Mouse (Mus musculus): ENCODE measurements around the gene Ddah1.

Ddah1 gene

DNA sequence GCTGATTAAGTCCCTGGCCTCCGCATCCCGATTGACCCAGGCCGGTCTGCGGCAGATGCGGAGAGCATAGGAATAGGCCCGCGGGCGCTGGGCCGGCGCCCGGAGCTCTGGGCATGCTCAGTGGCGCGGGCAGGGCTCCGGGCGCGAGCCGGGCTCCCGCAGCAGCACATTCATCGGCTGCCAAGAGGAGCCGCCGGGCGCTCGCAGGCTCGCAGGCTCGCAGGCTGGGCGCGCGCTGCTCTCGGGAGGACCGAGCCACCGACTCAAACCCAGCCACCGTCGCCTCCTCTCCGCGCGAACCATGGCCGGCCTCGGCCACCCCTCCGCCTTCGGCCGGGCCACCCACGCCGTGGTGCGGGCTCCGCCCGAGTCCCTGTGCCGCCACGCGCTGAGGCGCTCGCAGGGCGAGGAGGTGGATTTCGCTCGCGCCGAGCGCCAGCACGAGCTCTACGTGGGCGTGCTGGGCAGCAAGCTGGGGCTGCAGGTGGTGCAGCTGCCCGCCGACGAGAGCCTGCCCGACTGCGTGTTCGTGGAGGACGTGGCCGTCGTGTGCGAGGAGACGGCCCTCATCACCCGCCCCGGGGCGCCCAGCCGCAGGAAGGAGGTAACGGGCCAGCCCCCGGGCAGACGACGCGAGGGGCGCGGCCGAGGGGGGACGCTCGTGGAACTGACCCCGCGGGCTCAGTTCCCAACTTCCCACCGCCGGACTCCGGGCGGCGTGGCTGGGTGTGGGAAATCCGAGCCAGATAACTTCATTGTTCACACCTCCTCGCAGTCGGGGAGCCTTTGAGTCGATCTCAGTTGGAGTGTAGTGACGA is at the start of gene Ddah1:
Gene Ddah1 (plus strand): TSS at position 115 of the 818 bp plus-strand sequence.
- peak; percentile 68 for DNase-seq

DNA sequence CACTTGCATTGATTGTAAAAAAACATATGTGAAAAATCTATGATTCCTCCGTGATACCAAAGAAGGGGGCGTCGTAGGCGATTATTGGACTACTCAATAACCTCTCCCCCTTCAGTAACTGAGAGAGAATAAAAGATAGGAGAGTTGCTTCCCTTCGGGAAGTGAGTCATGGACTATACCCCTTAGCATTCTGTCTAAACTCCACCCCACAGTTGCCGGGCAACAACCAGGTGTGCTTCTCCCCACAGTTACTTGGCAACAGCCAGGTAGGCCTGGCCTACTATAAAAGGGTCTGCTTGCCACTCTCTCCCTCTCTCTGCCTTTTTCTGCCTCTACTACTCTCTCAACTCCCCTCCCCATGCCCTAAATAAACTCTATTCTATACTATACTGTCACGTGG is 42.6 kb upstream of the Ddah1 start:
- DNase-seq: no peak

DNA sequence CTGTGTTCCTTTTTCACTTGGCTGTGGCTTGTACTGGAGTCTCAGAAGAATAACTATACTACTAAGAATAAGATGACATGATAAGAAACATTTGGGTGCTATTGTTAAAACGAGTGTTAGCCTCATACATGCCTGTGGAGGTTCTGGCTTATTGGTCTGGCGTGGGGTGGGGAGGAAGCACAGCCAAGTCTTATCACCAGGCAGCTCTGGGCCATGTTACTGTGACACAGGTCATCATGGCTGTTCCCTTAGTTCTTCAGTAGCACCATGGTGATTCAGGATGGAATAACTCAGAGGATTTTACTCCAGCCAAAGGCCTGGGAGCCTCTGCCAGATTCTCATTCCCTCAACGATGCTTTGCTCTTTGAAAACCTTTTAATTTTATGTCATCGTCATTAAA is 38.8 kb upstream of the Ddah1 start:
- no peak for DNase-seq

DNA sequence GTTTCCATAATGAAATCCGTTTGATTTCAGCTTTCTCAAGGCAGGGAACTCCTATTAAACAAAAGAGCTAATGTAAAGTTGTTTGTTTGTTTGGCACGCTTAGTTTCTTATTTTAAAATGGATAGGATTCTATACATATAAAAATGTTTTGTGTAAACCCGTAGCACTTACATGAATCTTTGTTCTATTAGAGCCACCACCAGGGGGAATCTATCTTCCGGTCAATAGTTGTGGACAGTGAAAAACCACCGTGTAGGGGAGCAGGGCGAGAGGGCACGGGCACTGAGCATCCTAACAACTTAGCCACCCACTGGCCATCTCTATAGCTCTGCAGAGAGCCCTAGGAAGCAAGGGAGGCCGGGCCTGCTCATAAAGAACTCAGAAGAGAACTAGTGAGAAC is 33.4 kb upstream of the Ddah1 start:
- DNase-seq: no peak

DNA sequence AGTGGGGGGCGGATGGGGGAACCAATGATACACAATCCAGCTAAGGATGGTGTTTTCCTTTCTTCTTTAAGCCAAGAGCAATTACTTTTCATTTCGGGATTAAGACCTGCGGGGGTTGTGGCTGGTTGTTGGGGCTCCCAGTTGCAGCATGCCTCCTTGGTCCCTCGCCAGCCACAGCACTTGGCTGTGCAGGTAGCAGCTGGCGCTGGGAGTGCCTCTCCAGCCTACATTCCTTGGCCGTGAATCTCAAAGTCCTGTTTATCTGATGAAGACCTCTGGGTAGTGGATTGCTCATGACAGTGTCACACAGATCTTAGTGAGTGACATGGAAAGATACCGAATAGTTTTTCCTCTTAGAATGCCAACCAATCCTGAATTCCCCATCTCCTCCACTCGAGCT is 30.1 kb upstream of the Ddah1 start:
- no peak for DNase-seq

DNA sequence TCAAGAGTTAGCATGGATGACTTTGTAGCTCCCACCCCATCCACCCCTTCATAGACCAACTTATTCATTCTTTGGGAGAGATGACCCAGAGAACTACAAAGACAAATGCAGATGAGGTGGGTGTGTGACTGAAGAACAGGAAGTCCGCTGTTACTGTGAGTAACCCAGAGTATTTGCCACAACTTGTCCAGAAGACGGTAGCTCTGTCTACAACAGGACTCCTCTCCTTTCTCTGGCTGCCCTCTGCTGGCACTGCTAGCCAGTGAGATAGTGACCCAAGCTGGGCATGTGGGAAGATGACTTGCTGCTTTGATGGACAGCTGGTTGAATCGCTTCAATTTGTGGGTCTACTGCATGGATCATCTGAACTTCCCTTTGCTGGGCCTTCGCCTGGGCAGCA is 28.9 kb upstream of the Ddah1 start:
- DNase-seq: peak; percentile 21

DNA sequence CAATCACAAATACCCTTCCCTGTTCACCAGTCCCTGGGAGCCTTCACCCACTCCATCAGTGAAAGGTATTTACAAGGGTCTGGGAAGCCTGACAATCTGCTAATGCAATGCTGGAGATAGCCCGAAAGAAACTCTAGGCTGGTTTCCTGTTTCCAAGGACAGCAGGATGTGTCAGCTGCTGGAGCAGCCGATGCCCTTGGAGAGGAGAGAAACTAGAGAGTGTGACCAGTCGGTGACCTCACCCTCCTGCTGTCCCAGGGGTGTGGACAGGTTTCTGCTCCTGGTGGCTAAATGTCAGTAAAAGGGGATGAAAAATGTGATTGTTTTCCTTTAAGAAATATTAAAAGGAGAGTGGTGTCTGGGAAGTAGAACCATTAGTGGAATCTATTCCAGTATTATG is 28.4 kb upstream of the Ddah1 start:
- DNase-seq: no peak

DNA sequence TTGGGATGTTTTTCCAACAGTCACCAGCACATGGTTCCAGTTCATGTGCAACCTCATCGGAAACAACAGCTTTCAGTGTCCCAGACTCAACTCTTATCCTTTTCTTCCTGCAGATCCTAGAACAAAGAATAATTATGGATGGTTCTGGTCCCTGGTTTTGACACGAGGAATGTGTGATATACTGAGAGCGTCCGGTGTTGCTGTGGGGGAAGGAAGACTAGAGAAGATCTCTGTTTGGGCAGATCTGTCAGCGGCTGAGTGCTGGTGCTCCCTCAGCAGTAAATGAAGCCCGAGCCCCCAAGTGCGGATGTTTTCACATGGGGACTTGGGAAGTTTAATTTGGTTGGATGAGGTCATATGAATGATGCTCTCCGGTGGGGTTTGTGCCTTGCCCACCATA is 23.6 kb upstream of the Ddah1 start:
- DNase-seq: no peak

DNA sequence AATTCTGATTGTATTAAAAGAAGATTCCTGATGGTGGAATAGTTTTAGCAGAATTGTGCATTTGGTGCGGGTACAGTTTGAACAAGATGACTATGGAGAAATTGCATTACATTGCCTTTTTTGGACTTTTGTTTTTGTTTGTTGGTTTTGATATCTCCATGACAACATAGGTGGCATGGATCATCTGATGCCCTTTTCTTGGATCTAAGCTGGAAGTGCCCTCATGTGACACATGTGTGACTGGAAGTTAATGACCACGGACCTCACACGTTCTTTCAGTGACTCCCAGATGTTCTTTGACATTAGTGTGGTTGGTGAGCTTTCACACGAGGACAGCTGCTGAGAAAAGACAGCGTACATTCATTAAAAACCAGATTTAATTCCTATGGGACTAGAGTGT is 21.9 kb upstream of the Ddah1 start:
- DNase-seq: no peak

DNA sequence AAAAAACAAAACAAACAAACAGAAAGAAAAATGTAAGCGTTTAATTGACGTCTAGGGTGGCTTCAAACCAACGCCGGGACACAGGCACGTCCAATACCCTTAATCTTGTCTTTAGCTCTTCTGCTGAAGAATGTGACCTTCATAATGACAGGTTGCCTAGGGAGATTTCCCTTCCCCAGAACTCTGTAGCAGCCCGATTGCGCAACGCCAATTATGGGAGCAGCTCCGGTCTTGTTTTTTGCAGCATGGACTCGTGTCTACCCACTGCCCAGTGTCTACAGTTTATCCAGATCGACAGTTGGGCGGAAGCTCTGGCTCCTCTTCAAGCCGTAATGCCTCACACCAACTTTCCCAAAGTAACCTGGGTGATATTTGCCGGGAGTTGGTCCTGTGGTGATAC is 19.8 kb upstream of the Ddah1 start:
- DNase-seq: no peak

DNA sequence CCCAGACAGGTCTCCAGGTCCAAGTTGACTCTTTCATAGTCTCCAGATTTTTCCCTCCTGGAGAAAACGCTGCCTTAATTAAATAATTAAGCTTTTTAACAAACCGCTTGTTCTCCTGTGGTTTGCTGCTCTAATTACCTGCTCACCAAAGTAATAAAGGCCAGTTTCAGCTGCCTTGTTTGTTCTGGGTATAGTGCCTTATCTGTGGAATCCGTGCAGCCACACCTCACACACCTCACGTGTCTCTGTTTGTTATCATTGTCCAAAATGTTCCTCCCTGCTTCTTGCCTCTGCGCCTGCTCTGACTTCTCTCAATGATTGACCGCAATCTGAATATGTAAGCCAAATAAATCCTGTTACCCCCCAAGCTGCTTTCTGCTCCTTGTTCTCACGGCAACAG is 18.6 kb upstream of the Ddah1 start:
- DNase-seq: no peak

DNA sequence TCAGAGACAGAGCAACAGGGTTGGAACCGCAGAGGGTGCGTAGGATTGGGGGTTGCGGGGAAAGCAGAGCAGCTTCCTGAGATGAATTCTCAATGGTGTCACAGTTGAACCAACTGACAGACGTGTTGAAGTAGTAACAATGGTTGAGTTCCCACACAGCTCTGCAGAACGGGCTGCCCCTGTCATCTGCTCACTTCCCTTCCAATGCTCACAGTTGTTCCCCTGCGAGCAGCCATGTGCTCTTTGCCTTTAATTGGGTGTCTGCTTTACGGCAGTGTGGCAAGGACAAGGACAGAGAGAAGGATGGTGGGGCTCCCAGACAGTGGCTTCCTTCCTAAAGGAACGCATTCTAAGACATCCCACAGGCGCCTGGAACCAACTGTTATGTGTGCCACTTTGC is 15.4 kb upstream of the Ddah1 start:
- no peak for DNase-seq

DNA sequence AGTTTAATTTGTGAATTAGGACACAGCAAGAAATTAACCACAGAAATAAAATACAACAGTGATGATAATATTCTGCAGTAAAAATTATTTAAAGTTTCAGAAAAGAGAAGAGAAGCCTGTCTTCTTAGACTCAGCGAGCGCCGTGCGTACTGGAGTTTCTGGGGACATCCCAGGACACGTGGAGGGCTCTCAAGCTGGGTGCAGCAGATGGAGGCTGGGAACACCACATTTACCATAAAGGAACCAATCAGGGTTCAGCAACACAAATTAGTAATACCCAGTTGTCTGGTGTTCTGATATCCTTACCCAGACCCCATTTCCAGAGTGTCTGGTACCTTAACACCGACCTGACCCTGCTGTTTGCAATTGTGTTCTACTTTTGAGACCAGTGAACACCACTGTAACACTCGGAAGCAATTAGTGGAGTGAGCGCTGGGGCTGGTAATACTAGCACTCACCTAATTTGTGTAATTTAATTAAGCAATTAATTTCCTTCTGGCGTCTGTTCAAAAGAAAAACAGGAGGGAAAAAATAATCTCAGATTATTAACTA is 14.9 kb upstream of the Ddah1 start:
- DNase-seq: no peak

DNA sequence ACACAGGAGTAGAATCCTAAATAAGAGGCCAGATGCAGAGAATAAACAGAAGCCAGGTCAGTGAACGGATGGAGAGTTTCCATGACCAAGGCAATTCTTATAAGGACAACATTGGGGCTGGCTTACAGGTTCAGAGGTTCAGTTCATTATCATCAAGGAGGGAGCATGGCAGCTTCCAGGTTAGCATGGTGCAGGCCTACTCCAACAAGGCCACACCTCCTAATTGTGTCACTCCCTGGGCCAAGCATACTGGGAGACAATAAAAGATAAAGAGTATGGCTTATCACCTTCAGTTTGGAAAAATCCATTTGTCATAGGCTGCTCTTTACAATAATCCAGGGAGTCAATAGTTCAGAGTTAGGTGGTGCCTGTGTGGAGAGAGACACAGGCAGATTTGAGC is 9.8 kb upstream of the Ddah1 start:
- DNase-seq: no peak

DNA sequence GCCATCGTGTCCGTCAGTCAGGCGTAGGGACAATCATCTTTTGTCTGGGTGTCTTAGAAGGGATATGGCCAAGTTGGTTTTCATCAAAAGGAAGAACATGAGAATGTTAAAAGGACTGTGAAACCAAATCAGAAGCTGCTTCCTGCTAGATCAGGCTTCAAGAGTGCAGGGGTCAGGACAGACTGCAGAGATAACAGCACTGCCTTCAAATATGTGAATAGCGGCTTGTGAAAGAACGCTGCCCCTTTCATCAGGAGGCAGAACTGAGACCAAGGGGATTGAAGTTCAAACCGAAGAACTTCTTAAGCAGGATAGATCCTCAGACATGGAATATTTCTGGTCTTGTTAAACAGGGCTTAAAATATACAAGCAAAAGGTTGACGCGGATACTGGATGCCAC is 2.0 kb upstream of the Ddah1 start:
- no peak for DNase-seq

DNA sequence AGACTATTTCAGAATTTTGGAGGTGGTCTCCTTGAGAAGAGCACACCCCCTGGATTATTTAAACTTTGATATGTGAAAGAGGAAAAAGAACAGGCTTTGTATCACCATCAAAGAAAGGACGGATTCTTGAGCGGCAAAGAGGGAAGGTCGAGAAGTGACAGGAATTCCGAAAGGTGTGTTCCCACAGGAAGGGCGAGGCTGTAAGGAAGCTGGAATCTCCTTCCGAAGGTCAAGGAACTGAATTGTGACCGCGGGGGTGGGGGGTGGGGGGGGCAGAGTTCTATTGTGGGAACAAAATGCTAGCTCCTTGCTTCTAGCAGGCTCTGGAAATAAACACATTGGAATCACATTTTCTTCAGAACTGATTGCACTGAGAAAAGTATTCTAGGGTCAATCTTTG is 1.3 kb upstream of the Ddah1 start:
- no peak for DNase-seq

DNA sequence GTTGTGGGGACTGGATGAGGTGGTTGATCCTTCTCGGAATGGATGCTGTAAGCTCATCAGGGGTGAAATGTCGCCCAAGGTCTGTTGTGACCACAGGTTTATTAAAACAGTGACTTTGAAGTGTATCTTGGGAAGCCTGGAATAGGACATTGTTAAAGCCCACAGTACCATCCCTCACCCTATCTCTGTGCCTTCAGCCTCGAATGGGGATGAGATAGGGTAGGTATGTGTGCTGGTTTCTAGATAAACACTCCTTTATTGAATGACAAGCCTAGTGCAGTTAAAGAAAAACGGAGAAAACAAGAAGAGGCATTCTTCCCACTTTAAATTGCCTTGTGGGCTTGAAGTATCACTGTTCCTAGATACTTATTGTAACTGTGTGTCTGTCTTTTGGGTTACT is 631 bp upstream of the Ddah1 start:
- DNase-seq: no peak

DNA sequence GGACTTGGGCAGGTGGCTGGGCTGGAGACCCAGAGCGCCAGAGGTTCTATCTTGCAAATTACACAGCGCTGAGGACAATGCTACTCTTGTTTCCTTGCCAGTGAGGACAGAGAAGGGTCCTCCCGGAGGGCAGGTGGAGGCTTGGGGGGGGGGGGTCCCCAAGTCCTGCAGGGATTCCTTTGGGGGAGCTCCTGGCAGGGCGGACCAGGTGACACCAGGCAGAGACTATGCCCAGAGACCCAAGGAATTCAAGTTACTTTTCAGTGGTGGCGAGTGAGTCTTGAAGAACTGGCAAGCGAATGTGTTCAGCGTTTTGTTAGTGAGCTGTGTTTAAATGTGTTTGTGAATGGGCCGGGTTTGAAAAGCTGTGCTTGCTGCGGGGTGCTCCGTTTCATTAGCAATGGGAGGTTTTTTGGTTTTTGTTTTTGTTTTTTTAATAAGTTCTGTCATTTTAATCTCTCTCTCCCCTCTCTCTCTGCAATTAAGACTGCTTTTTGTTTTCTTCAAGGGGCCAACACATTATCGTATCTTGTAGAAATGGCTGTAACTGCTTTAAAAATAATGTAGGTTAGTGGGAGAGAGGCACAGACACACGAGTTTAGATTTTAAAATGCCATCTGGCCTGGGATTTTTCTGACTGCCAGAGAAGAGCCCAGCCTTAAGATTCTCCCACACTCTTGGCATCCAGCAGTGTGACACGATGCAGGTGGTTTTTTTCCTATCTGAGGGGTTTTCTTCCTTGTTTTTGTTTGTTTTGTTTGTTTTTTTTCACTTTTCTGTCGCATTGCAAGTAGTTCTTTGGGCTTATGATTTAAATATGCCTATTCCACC is 1.1 kb downstream of the Ddah1 start:
- DNase-seq: no peak

DNA sequence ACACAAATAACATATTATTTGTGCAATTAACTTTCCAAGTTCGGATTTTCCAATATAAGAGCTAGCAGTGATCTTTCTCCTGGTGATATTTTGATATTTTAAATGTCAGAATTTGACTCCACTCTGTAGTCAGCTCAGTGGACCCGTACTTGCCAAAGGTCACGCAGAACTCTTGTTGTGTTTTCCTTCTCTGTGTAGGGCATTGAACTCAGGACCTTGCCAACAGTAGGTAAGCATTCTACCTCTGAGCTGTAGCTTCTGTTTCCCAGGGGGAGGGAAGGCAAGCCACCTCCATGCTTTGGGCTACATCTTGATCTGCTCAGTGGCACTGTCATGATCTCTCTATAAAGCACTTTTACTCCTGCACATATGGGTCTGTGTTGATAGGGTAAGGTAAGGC is 2.1 kb downstream of the Ddah1 start:
- peak; percentile 65 for DNase-seq

DNA sequence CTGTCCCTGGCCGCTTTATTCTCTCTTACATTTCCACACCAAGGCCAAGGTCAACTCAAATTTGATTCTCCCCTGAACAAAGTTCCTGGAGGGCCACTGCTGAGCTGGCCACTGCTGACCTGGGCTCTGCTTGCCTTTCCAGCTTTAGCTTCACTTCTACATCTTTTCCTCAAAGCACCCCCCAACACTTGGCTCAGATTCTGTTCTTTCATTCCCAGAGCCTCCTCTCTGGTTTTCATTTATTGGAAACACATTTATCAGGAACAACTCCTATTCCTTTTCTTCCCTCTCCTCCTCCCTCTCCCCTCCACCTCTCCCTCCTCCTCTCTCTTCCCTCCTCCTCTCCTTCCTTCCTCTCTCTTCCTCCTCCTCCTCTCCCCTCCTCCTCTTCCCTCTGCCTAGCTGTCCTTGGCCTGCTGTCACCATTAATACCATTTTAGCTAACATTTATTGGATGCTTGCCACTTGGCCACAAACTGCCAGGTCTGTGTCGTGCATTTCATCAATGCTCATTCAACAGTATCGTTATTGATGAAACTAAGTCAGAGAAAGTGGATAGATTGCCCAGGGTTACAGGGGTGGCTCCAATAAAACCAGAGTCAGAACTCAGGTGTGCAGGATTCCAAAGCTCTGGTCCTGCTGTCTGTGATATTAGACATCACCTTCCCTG is 3.2 kb downstream of the Ddah1 start:
- no peak for DNase-seq

DNA sequence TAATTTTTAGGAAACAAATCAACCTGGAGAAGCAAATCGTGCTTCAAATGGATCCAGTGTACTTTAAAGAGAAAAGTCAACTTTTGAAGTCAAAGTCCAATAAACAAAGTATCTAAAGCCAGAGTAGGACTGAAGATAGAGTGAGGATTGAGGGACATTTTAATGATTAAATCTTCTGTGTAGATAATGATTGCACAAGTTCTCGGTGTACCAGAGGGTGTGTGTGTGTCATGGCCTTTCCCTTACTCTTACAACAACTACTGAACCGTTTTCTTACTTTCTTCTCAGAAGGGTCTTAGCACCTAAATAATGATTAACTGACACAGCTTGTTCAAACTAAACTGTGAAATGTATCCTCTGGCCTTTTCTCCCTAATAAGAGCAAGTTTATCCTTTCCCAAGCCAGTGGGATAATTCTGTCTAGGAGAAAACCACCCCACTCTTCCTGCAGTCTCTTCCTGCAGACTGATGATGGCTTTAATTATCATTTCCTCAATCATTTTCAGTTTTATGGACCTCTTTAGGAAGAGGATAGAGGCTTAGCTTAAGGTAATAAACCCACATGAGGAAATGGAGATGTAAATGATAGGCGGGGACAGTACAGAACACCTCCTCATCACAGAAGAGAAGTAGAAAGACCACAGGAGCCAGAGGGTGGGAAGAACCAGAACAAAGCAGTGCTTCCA is 4.6 kb downstream of the Ddah1 start:
- peak; percentile 60 for DNase-seq

DNA sequence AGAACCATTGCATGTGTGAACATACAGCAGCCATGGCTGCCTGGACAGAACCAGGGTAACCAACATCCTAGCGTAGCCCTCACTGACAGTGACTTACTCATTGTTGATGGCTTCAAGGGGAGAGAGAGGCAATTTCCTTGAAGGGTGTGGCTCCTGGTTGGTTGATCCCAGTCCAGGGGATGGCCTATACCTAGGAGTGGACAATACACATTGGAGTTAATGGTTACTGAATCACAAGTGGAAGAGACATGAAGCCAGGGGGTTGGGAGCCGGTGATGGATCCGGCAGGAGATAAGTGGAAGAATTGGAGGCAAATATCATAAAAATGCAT is 5.1 kb downstream of the Ddah1 start:
- no peak for DNase-seq

DNA sequence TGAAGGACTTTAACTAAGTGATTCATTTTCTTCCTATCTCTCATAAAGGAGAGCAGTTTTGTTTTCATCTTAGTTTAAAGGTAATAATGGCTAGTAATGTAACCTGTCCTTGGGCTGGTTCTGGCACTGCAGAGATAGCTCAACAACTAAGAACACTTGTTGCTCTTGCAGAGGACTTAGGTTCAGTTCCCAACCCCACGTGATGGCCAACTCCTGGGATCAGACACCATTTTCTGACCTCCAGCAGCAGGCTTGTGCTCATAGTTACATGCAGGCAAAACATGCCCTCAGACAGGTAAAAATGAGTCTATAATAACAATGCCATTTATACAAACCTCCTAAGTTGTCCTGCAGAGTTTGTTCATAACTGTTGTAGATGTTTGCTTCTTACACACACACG is 5.9 kb downstream of the Ddah1 start:
- no peak for DNase-seq
